Mouse (Mus musculus) midbrain, embryonic 14.5 days (tissue): ENCODE measurements around the gene Wdr70. TPM values are rescaled to one million over a fixed set of nuclear protein-coding genes. Genes with fewer than 3 reads are reported as not detected.

ENCODE experiments used
- ATAC-seq: fragments of 200-750 bp; cut with Nextera tagmentation; 2 replicates; pipeline ENCODE4 v1.8.0; 2017; ENCODE audit warnings: moderate number of reproducible peaks, moderate library complexity; ENCODE audit not compliant: low FRiP score, low TSS enrichment
- DNase-seq: peaks from one replicate; pipeline ENCODE4 v3.0.0-alpha.2; 2015
- H3K27ac ChIP-seq: fragments of 300-500 bp; sonication (generic); replicated peaks from 2 replicates; pipeline ENCODE4 v1.5.1; 2014; ENCODE audit warnings: mild to moderate bottlenecking, low read depth, low read length, moderate library complexity
- H3K27me3 ChIP-seq: fragments of 300-500 bp; sonication (generic); 2 replicates; pipeline ENCODE4 v1.6.1; 2014; ENCODE audit warnings: low read length, control low read depth, mixed read lengths; ENCODE audit not compliant: control insufficient read depth, insufficient read depth
- H3K36me3 ChIP-seq: fragments of 300-500 bp; sonication (generic); 2 replicates; pipeline ENCODE4 v1.6.1; 2014; ENCODE audit warnings: low read length, control low read depth; ENCODE audit not compliant: control insufficient read depth, insufficient read depth
- H3K4me1 ChIP-seq: fragments of 300-500 bp; sonication (generic); 2 replicates; pipeline ENCODE4 v1.6.1; 2014; ENCODE audit warnings: mild to moderate bottlenecking, antibody characterized with exemption, low read length, control low read depth; ENCODE audit not compliant: control insufficient read depth, insufficient read depth
- H3K4me2 ChIP-seq: fragments of 300-500 bp; sonication (generic); 2 replicates; pipeline ENCODE4 v1.6.1; 2014; ENCODE audit warnings: mild to moderate bottlenecking, low read length, moderate library complexity
- H3K4me3 ChIP-seq: fragments of 300-500 bp; sonication (generic); replicated peaks from 2 replicates; pipeline ENCODE4 v1.5.1; 2014; ENCODE audit warnings: low read depth, low read length
- H3K9ac ChIP-seq: fragments of 300-500 bp; sonication (generic); replicated peaks from 2 replicates; pipeline ENCODE4 v1.6.1; 2014; ENCODE audit warnings: mild to moderate bottlenecking, low read length, moderate library complexity
- H3K9me3 ChIP-seq: fragments of 300-500 bp; sonication (generic); 2 replicates; pipeline ENCODE4 v1.6.1; 2016; ENCODE audit warnings: low read length, control low read depth, mixed read lengths; ENCODE audit not compliant: control insufficient read depth
- WGBS: fragments of 180-500 bp; shearing (Covaris S2); extraction: QIAGEN DNeasy Blood & Tissue Kit; methylation state at CpG from one replicate; pipeline ENCODE4 v1.1.7; 2014; 5-methylcytosine and 5-hydroxymethylcytosine counted together
- polyA plus RNA-seq: library from polyadenylated mRNA; unstranded; fragments of >200 nt; fragmentation: Nextera tagmentation; extraction: Ambion mirVana; gene quantifications from 2 replicates; pipeline ENCODE4 v1.2.1, GENCODE M21; 2014

Gene Wdr70
- polyA plus RNA-seq, 1 experiment from 2014 or later, result 70.6 TPM

- Histone ChIP-seq H3K4me1 (no peaks in the 10 kb centered on the region), H3K9ac (no peak overlapping the region), H3K36me3 (no peaks in the 10 kb centered on the region), H3K9me3 (no peaks in the 10 kb centered on the region), H3K4me3 (no peak overlapping the region), H3K27ac (no peak overlapping the region), H3K4me2 (no peak overlapping the region), H3K27me3 (no peaks in the 10 kb centered on the region)
- 98% methylated on average over 6 of the region's 6 CpGs for WGBS
- no peak for DNase-seq
- no peak for ATAC-seq
Observed at GRCm38 (mm10) chr15:7899286-7899685, 199.7 kb downstream of the Wdr70 start.

- Histone ChIP-seq H3K4me3 (no peak overlapping the region), H3K27ac (no peak overlapping the region), H3K36me3 (no peaks in the 10 kb centered on the region), H3K4me2 (no peak overlapping the region), H3K9ac (no peak overlapping the region), H3K9me3 (no peaks in the 10 kb centered on the region), H3K27me3 (no peaks in the 10 kb centered on the region), H3K4me1 (peaks cover 12% of the 10 kb centered on the region)
- DNase-seq, result peak; percentile 47
- no peak for ATAC-seq
- WGBS, result 46% methylated on average over 9 of the region's 9 CpGs
Observed at GRCm38 (mm10) chr15:7891547-7892282, 207.3 kb downstream of the Wdr70 start.

GRCm38 (mm10) chr15:7890286-7890685, 208.7 kb downstream of the Wdr70 start:
- H3K27me3 ChIP-seq, result no peaks in the 10 kb centered on the region
- DNase-seq (no peak), ATAC-seq (no peak)
- H3K4me2 ChIP-seq, result no peak overlapping the region
- no peak overlapping the region for H3K27ac ChIP-seq
- peaks cover 12% of the 10 kb centered on the region for H3K4me1 ChIP-seq
- 73% methylated on average over 5 of the region's 5 CpGs for WGBS
- no peaks in the 10 kb centered on the region; the same call in 1 of the 2 replicates for H3K36me3 ChIP-seq
- H3K4me3 ChIP-seq, result no peak overlapping the region
- no peak overlapping the region for H3K9ac ChIP-seq
- H3K9me3 ChIP-seq, result no peaks in the 10 kb centered on the region

- H3K4me1 ChIP-seq, result peaks cover 12% of the 10 kb centered on the region
- peaks cover 3% of the 10 kb centered on the region; the same call in 1 of the 2 replicates for H3K36me3 ChIP-seq
- ATAC-seq, result no peak
- H3K9me3 ChIP-seq, result no peaks in the 10 kb centered on the region
- H3K27ac ChIP-seq, result no peak overlapping the region
- no peaks in the 10 kb centered on the region for H3K27me3 ChIP-seq
- no peak overlapping the region for H3K4me2 ChIP-seq
- no peak overlapping the region for H3K4me3 ChIP-seq
- H3K9ac ChIP-seq, result no peak overlapping the region
- 26% methylated on average over 5 of the region's 5 CpGs for WGBS
- no peak for DNase-seq
Observed at GRCm38 (mm10) chr15:7889362-7889674, 209.7 kb downstream of the Wdr70 start.

GRCm38 (mm10) chr15:7888617-7889361, 210.2 kb downstream of the Wdr70 start:
- H3K4me1 ChIP-seq, result peaks cover 12% of the 10 kb centered on the region
- ATAC-seq, result peak; percentile 60; the same call in 1 of the 2 replicates
- no peaks in the 10 kb centered on the region for H3K27me3 ChIP-seq
- H3K9ac ChIP-seq, result no peak overlapping the region
- peaks cover 8% of the 10 kb centered on the region; the same call in 1 of the 2 replicates for H3K36me3 ChIP-seq
- 15% methylated on average over 8 of the region's 8 CpGs for WGBS
- H3K4me3 ChIP-seq, result no peak overlapping the region
- H3K4me2 ChIP-seq, result no peak overlapping the region
- no peaks in the 10 kb centered on the region for H3K9me3 ChIP-seq
- H3K27ac ChIP-seq, result no peak overlapping the region
- DNase-seq, result peak; percentile 57

GRCm38 (mm10) chr15:7886591-7886990, 212.4 kb downstream of the Wdr70 start:
- 93% methylated on average over 8 of the region's 8 CpGs for WGBS
- ATAC-seq, result no peak
- H3K27ac ChIP-seq, result no peak overlapping the region
- peaks cover 18% of the 10 kb centered on the region for H3K36me3 ChIP-seq
- H3K27me3 ChIP-seq, result no peaks in the 10 kb centered on the region
- DNase-seq, result no peak
- H3K4me3 ChIP-seq, result no peak overlapping the region
- no peak overlapping the region for H3K9ac ChIP-seq
- no peaks in the 10 kb centered on the region for H3K9me3 ChIP-seq
- no peak overlapping the region for H3K4me2 ChIP-seq
- peaks cover 12% of the 10 kb centered on the region for H3K4me1 ChIP-seq

- Histone ChIP-seq H3K4me1 (peaks cover 15% of the 10 kb centered on the region), H3K36me3 (peaks cover 18% of the 10 kb centered on the region), H3K27me3 (no peaks in the 10 kb centered on the region), H3K4me2 (no peak overlapping the region), H3K9me3 (no peaks in the 10 kb centered on the region), H3K27ac (no peak overlapping the region), H3K9ac (no peak overlapping the region), H3K4me3 (no peak overlapping the region)
- ATAC-seq, result no peak
- no peak for DNase-seq
- WGBS, result 43% methylated on average over 10 of the region's 10 CpGs
Observed at GRCm38 (mm10) chr15:7885106-7885505, 213.9 kb downstream of the Wdr70 start.

- H3K9ac ChIP-seq, result no peak overlapping the region
- H3K9me3 ChIP-seq, result no peaks in the 10 kb centered on the region
- no peaks in the 10 kb centered on the region for H3K27me3 ChIP-seq
- no peak overlapping the region for H3K27ac ChIP-seq
- 91% methylated on average over 11 of the region's 11 CpGs for WGBS
- no peak overlapping the region for H3K4me2 ChIP-seq
- no peak overlapping the region for H3K4me3 ChIP-seq
- peaks cover 18% of the 10 kb centered on the region for H3K36me3 ChIP-seq
- no peak for DNase-seq
- no peak for ATAC-seq
- H3K4me1 ChIP-seq, result peaks cover 10% of the 10 kb centered on the region
Observed at GRCm38 (mm10) chr15:7884181-7884580, 214.8 kb downstream of the Wdr70 start.

GRCm38 (mm10) chr15:7879956-7880355, 219.1 kb downstream of the Wdr70 start:
- Histone ChIP-seq H3K36me3 (peaks cover 15% of the 10 kb centered on the region), H3K9ac (no peak overlapping the region), H3K4me3 (no peak overlapping the region), H3K4me2 (no peak overlapping the region), H3K9me3 (no peaks in the 10 kb centered on the region), H3K27ac (no peak overlapping the region), H3K27me3 (no peaks in the 10 kb centered on the region), H3K4me1 (peaks cover 21% of the 10 kb centered on the region)
- WGBS, result 25% methylated on average over 7 of the region's 7 CpGs
- DNase-seq, result peak; percentile 23
- no peak for ATAC-seq
